Mouse (Mus musculus) ovary, postnatal 10 days (tissue): ENCODE measurements around the gene Plekhh1.

Experiments used
- DNase-seq: peaks from one replicate; pipeline ENCODE4 v3.0.0; 2022; ENCODE audit warnings: low spot score

Gene Plekhh1

GRCm38 (mm10) chr12:79034331-79034730, 5.4 kb downstream of the Plekhh1 start:
- no peak for DNase-seq

GRCm38 (mm10) chr12:79035349-79035748, 6.4 kb downstream of the Plekhh1 start:
- no peak for DNase-seq

GRCm38 (mm10) chr12:79039708-79040107, 10.7 kb downstream of the Plekhh1 start:
- DNase-seq = no peak

GRCm38 (mm10) chr12:79040201-79040827, 11.4 kb downstream of the Plekhh1 start:
- no peak for DNase-seq

GRCm38 (mm10) chr12:79041436-79041835, 12.5 kb downstream of the Plekhh1 start:
- no peak for DNase-seq

GRCm38 (mm10) chr12:79044668-79045067, 15.7 kb downstream of the Plekhh1 start:
- no peak for DNase-seq

GRCm38 (mm10) chr12:79046171-79046570, 17.2 kb downstream of the Plekhh1 start:
- DNase-seq = no peak

- no peak for DNase-seq
These were observed 18.2 kb downstream of the Plekhh1 start for GRCm38 (mm10) chr12:79047203-79047602.

- no peak for DNase-seq
These were observed 19.9 kb downstream of the Plekhh1 start for GRCm38 (mm10) chr12:79048898-79049297.

- no peak for DNase-seq
These were observed 20.8 kb downstream of the Plekhh1 start for GRCm38 (mm10) chr12:79049807-79050206.

- no peak for DNase-seq
These were observed 21.7 kb downstream of the Plekhh1 start for GRCm38 (mm10) chr12:79050545-79051212.

GRCm38 (mm10) chr12:79052073-79052472, 23.1 kb downstream of the Plekhh1 start:
- no peak for DNase-seq

GRCm38 (mm10) chr12:79055276-79055675, 26.3 kb downstream of the Plekhh1 start:
- no peak for DNase-seq

- no peak for DNase-seq
These were observed 30.6 kb downstream of the Plekhh1 start for GRCm38 (mm10) chr12:79059573-79059972.

- DNase-seq = no peak
These were observed 31.2 kb downstream of the Plekhh1 start for GRCm38 (mm10) chr12:79060134-79060533.

GRCm38 (mm10) chr12:79060766-79061652, 32.0 kb downstream of the Plekhh1 start:
- no peak for DNase-seq

GRCm38 (mm10) chr12:79064451-79064850, 35.5 kb downstream of the Plekhh1 start:
- DNase-seq = no peak

GRCm38 (mm10) chr12:79066431-79066830, 37.5 kb downstream of the Plekhh1 start:
- no peak for DNase-seq

GRCm38 (mm10) chr12:79067526-79067925, 38.6 kb downstream of the Plekhh1 start:
- DNase-seq = no peak

- DNase-seq = no peak
These were observed 39.3 kb downstream of the Plekhh1 start for GRCm38 (mm10) chr12:79068306-79068705.

- no peak for DNase-seq
These were observed 40.2 kb downstream of the Plekhh1 start for GRCm38 (mm10) chr12:79069187-79069608.

- DNase-seq = no peak
These were observed 41.0 kb downstream of the Plekhh1 start for GRCm38 (mm10) chr12:79069916-79070315.
